Mouse (Mus musculus): ENCODE data around the gene Rrm1. TPM values are rescaled to one million over a fixed set of nuclear protein-coding genes. Genes with fewer than 3 reads are reported as not detected.

Gene Rrm1
- polyA plus RNA-seq, 1 experiment from 2014 or later = 58.6 TPM

- no peak overlapping the region for H3K9ac ChIP-seq
- no peaks in the 10 kb centered on the region for H3K9me3 ChIP-seq
- no peak overlapping the region for H3K27ac ChIP-seq
- H3K4me2 ChIP-seq = no peak overlapping the region
- no peak for ATAC-seq (ENCODE audit: low FRiP score)
- peaks cover 23% of the 10 kb centered on the region for H3K27me3 ChIP-seq
- 80% methylated on average over 7 of the region's 7 CpGs for WGBS
- H3K4me3 ChIP-seq = no peak overlapping the region
- H3K36me3 ChIP-seq = no peaks in the 10 kb centered on the region
- 0 out of 2 replicates have a peak, but pooled peaks cover 9% of the 10 kb centered on the region for H3K4me1 ChIP-seq (replicated peaks)
Observed at GRCm38 (mm10) chr7:102509726-102510125, 68.2 kb downstream of the Rrm1 start.

GRCm38 (mm10) chr7:102511927-102512326, 70.4 kb downstream of the Rrm1 start:
- Histone ChIP-seq H3K4me2 (no peak overlapping the region), H3K27me3 (peaks cover 23% of the 10 kb centered on the region), H3K9me3 (no peaks in the 10 kb centered on the region), H3K4me1 (replicated peaks) (0 out of 2 replicates have a peak, but pooled peaks cover 12% of the 10 kb centered on the region), H3K27ac (no peak overlapping the region), H3K4me3 (no peak overlapping the region), H3K36me3 (no peaks in the 10 kb centered on the region), H3K9ac (no peak overlapping the region)
- 91% methylated on average over 10 of the region's 10 CpGs for WGBS
- no peak for ATAC-seq (ENCODE audit: low FRiP score)

GRCm38 (mm10) chr7:102512814-102513435, 71.4 kb downstream of the Rrm1 start:
- Histone ChIP-seq H3K9me3 (no peaks in the 10 kb centered on the region), H3K36me3 (no peaks in the 10 kb centered on the region), H3K4me1 (replicated peaks) (peaks cover 12% of the 10 kb centered on the region; the same call in 1 of the 2 replicates), H3K9ac (peak overlapping the region; percentile 82), H3K27ac (no peak overlapping the region), H3K4me3 (peak overlapping the region; percentile 54), H3K27me3 (peaks cover 23% of the 10 kb centered on the region), H3K4me2 (peak overlapping the region; percentile 76)
- peak; percentile 97 for ATAC-seq (ENCODE audit: low FRiP score)
- WGBS = 1% methylated on average over 54 of the region's 54 CpGs

- no peaks in the 10 kb centered on the region for H3K36me3 ChIP-seq
- H3K4me2 ChIP-seq = no peak overlapping the region
- H3K4me1 ChIP-seq (replicated peaks) = peaks cover 12% of the 10 kb centered on the region; the same call in 1 of the 2 replicates
- H3K27me3 ChIP-seq = peaks cover 23% of the 10 kb centered on the region
- H3K9me3 ChIP-seq = no peaks in the 10 kb centered on the region
- no peak overlapping the region for H3K27ac ChIP-seq
- no peak for ATAC-seq (ENCODE audit: low FRiP score)
- H3K9ac ChIP-seq = no peak overlapping the region
- H3K4me3 ChIP-seq = no peak overlapping the region
- 78% methylated on average over 4 of the region's 4 CpGs for WGBS
Observed at GRCm38 (mm10) chr7:102514144-102514543, 72.6 kb downstream of the Rrm1 start.

- no peaks in the 10 kb centered on the region for H3K9me3 ChIP-seq
- no peak for ATAC-seq (ENCODE audit: low FRiP score)
- peaks cover 22% of the 10 kb centered on the region for H3K27me3 ChIP-seq
- no peak overlapping the region; the same call in 1 of the 2 replicates for H3K27ac ChIP-seq
- H3K4me2 ChIP-seq = no peak overlapping the region
- H3K4me3 ChIP-seq = no peak overlapping the region
- peaks cover 12% of the 10 kb centered on the region; the same call in 1 of the 2 replicates for H3K4me1 ChIP-seq (replicated peaks)
- no peak overlapping the region for H3K9ac ChIP-seq
- WGBS = 73% methylated on average over 10 of the region's 10 CpGs
- no peaks in the 10 kb centered on the region for H3K36me3 ChIP-seq
Observed at GRCm38 (mm10) chr7:102516261-102517050, 75.0 kb downstream of the Rrm1 start.

GRCm38 (mm10) chr7:102517051-102517335, 75.5 kb downstream of the Rrm1 start:
- WGBS = 73% methylated on average over 2 of the region's 2 CpGs
- Histone ChIP-seq H3K27me3 (peaks cover 16% of the 10 kb centered on the region), H3K4me3 (no peak overlapping the region), H3K9me3 (no peaks in the 10 kb centered on the region), H3K4me1 (replicated peaks) (peaks cover 12% of the 10 kb centered on the region; the same call in 1 of the 2 replicates), H3K9ac (no peak overlapping the region), H3K4me2 (no peak overlapping the region), H3K27ac (no peak overlapping the region; the same call in 1 of the 2 replicates), H3K36me3 (no peaks in the 10 kb centered on the region)
- ATAC-seq (ENCODE audit: low FRiP score) = no peak

Other genes starting within 250 kb of the Rrm1 start
- 23.4 and 25.0 TPM in 2 replicates for gene Nup98, start 231.5 kb upstream of the Rrm1 start, polyA plus RNA-seq (2015; fragmentation: Nextera tagmentation; extraction: Ambion mirVana)
- gene Pgap2, start 231.5 kb upstream of the Rrm1 start, polyA plus RNA-seq (2015; fragmentation: Nextera tagmentation; extraction: Ambion mirVana) = 48.0 and 53.0 TPM in 2 replicates
- 19.1 and 21.0 TPM in 2 replicates for gene Rhog, start 185.6 kb upstream of the Rrm1 start, polyA plus RNA-seq (2015; fragmentation: Nextera tagmentation; extraction: Ambion mirVana)
- gene Stim1, start 173.9 kb upstream of the Rrm1 start, polyA plus RNA-seq (2015; fragmentation: Nextera tagmentation; extraction: Ambion mirVana) = 9.6 and 9.9 TPM in 2 replicates
- gene Olfr543, start 40.0 kb downstream of the Rrm1 start, polyA plus RNA-seq (2015; fragmentation: Nextera tagmentation; extraction: Ambion mirVana) = 0.60 and 0.85 TPM in 2 replicates
- 0.21 and 0.30 TPM in 2 replicates for gene Olfr544, start 46.6 kb downstream of the Rrm1 start, polyA plus RNA-seq (2015; fragmentation: Nextera tagmentation; extraction: Ambion mirVana)
- 0.14 and 0.19 TPM in 2 replicates for gene Olfr545, start 57.9 kb downstream of the Rrm1 start, polyA plus RNA-seq (2015; fragmentation: Nextera tagmentation; extraction: Ambion mirVana)
- gene Olfr547, start 93.1 kb downstream of the Rrm1 start, polyA plus RNA-seq (2015; fragmentation: Nextera tagmentation; extraction: Ambion mirVana) = not detected in 2 replicates
- not detected in 2 replicates for gene Olfr548-ps1, start 99.2 kb downstream of the Rrm1 start, polyA plus RNA-seq (2015; fragmentation: Nextera tagmentation; extraction: Ambion mirVana)
- not detected in 2 replicates for gene Olfr549, start 108.2 kb downstream of the Rrm1 start, polyA plus RNA-seq (2015; fragmentation: Nextera tagmentation; extraction: Ambion mirVana)
- gene Trim21, start 123.8 kb downstream of the Rrm1 start, polyA plus RNA-seq (2015; fragmentation: Nextera tagmentation; extraction: Ambion mirVana) = 0.19 and 0.32 TPM in 2 replicates
- not detected in 2 replicates for gene Olfr550, start 129.7 kb downstream of the Rrm1 start, polyA plus RNA-seq (2015; fragmentation: Nextera tagmentation; extraction: Ambion mirVana)
- gene Olfr551, start 150.2 kb downstream of the Rrm1 start, polyA plus RNA-seq (2015; fragmentation: Nextera tagmentation; extraction: Ambion mirVana) = not detected in 2 replicates
- not detected in 2 replicates for gene Olfr552, start 156.1 kb downstream of the Rrm1 start, polyA plus RNA-seq (2015; fragmentation: Nextera tagmentation; extraction: Ambion mirVana)
- gene Olfr553, start 176.5 kb downstream of the Rrm1 start, polyA plus RNA-seq (2015; fragmentation: Nextera tagmentation; extraction: Ambion mirVana) = not detected in 2 replicates
- gene Olfr554, start 196.7 kb downstream of the Rrm1 start, polyA plus RNA-seq (2015; fragmentation: Nextera tagmentation; extraction: Ambion mirVana) = not detected in 2 replicates
- not detected in 2 replicates for gene Olfr555, start 217.1 kb downstream of the Rrm1 start, polyA plus RNA-seq (2015; fragmentation: Nextera tagmentation; extraction: Ambion mirVana)
- not detected in 2 replicates for gene Olfr556, start 223.2 kb downstream of the Rrm1 start, polyA plus RNA-seq (2015; fragmentation: Nextera tagmentation; extraction: Ambion mirVana)
- 7.2 and 8.0 TPM in 2 replicates for gene Trim68, start 245.6 kb downstream of the Rrm1 start, polyA plus RNA-seq (2015; fragmentation: Nextera tagmentation; extraction: Ambion mirVana)